Mouse (Mus musculus): Measurements from ENCODE around the gene Gck. TPM values are rescaled to one million over a fixed set of nuclear protein-coding genes. Genes with fewer than 3 reads are reported as not detected.
A peak's percentile ranks its signal among the peaks of the same experiment; 100 is the strongest.

Gene Gck
- polyA plus RNA-seq, 1 experiment from 2014 or later, result 0.44 TPM

DNA sequence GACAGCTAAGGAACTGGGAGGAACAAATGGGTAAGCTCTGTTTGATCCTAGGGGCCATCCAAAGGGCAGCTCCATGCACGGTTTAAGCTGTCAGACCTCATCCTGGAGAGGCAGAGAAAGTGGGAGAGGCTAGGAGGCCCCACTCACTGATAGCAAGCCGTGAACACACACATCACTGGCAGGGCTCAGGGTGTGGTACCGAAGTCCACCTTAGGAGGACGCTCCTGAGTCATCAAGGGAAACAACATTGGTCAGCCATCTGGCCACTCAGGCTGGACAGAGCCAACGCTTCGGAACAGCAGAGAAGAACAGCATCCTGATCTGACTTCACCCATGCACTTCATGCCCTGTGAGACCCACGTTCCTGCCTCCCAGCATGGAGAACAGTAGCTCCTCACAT, 29.2 kb upstream of the Gck start:
- WGBS, result 58% methylated on average over 7 of the region's 7 CpGs
- Histone ChIP-seq H3K4me1 (replicated peaks; ENCODE audit: control insufficient read depth, insufficient read depth, low read length) (no peaks in the 10 kb centered on the region), H3K27ac (ENCODE audit: low read depth, low read length) (no peak overlapping the region), H3K36me3 (ENCODE audit: control insufficient read depth, insufficient read depth) (no peaks in the 10 kb centered on the region; the same call in 1 of the 2 replicates), H3K9me3 (ENCODE audit: control insufficient read depth) (no peaks in the 10 kb centered on the region), H3K9ac (ENCODE audit: low read depth, low read length) (no peak overlapping the region), H3K27me3 (replicated peaks; ENCODE audit: control insufficient read depth, insufficient read depth, low read length) (no peaks in the 10 kb centered on the region), H3K4me2 (replicated peaks; ENCODE audit: low read depth) (no peak overlapping the region), H3K4me3 (ENCODE audit: low read depth, low read length) (no peak overlapping the region)
- ATAC-seq, result no peak
- peak; percentile 45; the same call in 1 of the 2 replicates for TF ChIP-seq CTCF (IDR thresholded peaks at IDR 0.05; ENCODE audit: low read depth)

DNA sequence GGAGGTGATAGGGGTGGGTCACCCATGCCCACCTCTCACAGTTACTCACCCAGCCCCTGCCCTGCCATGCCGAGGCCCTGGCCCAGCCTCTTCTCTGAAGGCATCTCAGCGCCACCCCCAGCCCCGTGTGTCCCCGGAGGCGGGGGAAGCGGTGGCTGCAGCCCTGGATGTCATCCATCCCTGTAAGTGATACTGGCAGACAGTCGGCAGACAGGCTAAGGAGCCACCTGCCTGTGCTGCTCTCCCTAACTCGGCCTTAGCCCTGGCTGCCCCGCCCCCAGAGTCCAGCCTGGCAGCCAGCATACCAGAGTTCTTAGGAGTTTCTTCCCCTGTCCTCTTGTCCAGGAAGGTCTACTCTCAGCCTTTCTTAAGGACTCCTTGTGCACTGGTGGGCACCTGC, 26.2 kb upstream of the Gck start:
- H3K27me3 ChIP-seq (replicated peaks; ENCODE audit: control insufficient read depth, insufficient read depth, low read length), result no peaks in the 10 kb centered on the region
- H3K9ac ChIP-seq (ENCODE audit: low read depth, low read length), result no peak overlapping the region
- H3K4me1 ChIP-seq (replicated peaks; ENCODE audit: control insufficient read depth, insufficient read depth, low read length), result no peaks in the 10 kb centered on the region
- no peak overlapping the region for H3K4me3 ChIP-seq (ENCODE audit: low read depth, low read length)
- ATAC-seq, result no peak
- no peak for TF ChIP-seq CTCF (IDR thresholded peaks at IDR 0.05; ENCODE audit: low read depth)
- H3K4me2 ChIP-seq (replicated peaks; ENCODE audit: low read depth), result no peak overlapping the region
- no peak overlapping the region for H3K27ac ChIP-seq (ENCODE audit: low read depth, low read length)
- WGBS, result 26% methylated on average over 9 of the region's 9 CpGs
- no peaks in the 10 kb centered on the region for H3K9me3 ChIP-seq (ENCODE audit: control insufficient read depth)
- H3K36me3 ChIP-seq (ENCODE audit: control insufficient read depth, insufficient read depth), result peaks cover 10% of the 10 kb centered on the region; the same call in 1 of the 2 replicates

DNA sequence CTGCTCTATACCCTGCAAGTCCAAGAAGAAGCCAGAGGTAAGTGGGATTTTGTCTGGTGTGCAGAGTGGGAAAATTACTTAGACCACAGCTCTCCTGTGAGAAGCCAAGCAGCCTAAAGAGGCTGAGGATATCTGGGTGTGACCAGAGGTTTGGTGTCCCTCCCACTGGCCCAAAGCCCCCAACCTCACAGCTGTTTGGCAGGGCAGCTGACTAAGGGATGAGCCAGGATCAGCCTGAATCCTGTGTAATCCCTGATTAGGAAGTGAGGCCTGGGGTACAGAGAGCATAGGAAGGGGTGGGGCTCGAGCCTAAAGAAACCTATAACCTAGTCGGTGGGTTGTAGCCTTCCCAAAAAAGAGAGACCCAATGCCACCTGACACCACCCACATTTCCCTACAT, 25.2 kb upstream of the Gck start:
- peaks cover 20% of the 10 kb centered on the region; the same call in 1 of the 2 replicates for H3K36me3 ChIP-seq (ENCODE audit: control insufficient read depth, insufficient read depth)
- H3K4me2 ChIP-seq (replicated peaks; ENCODE audit: low read depth), result no peak overlapping the region
- no peaks in the 10 kb centered on the region for H3K9me3 ChIP-seq (ENCODE audit: control insufficient read depth)
- no peak overlapping the region for H3K9ac ChIP-seq (ENCODE audit: low read depth, low read length)
- no peak for ATAC-seq
- no peaks in the 10 kb centered on the region for H3K4me1 ChIP-seq (replicated peaks; ENCODE audit: control insufficient read depth, insufficient read depth, low read length)
- H3K4me3 ChIP-seq (ENCODE audit: low read depth, low read length), result no peak overlapping the region
- H3K27me3 ChIP-seq (replicated peaks; ENCODE audit: control insufficient read depth, insufficient read depth, low read length), result no peaks in the 10 kb centered on the region
- TF ChIP-seq CTCF (IDR thresholded peaks at IDR 0.05; ENCODE audit: low read depth), result no peak
- no peak overlapping the region for H3K27ac ChIP-seq (ENCODE audit: low read depth, low read length)
- 78% methylated on average over 2 of the region's 2 CpGs for WGBS

GRCm38 (mm10) chr11:5974053-5974452, 24.2 kb upstream of the Gck start:
- no peak overlapping the region for H3K27ac ChIP-seq (ENCODE audit: low read depth, low read length)
- no peaks in the 10 kb centered on the region for H3K4me1 ChIP-seq (replicated peaks; ENCODE audit: control insufficient read depth, insufficient read depth, low read length)
- H3K36me3 ChIP-seq (ENCODE audit: control insufficient read depth, insufficient read depth), result peaks cover 28% of the 10 kb centered on the region
- 76% methylated on average over 6 of the region's 6 CpGs for WGBS
- H3K9me3 ChIP-seq (ENCODE audit: control insufficient read depth), result no peaks in the 10 kb centered on the region
- no peak for TF ChIP-seq CTCF (IDR thresholded peaks at IDR 0.05; ENCODE audit: low read depth)
- no peak overlapping the region for H3K4me3 ChIP-seq (ENCODE audit: low read depth, low read length)
- no peak overlapping the region for H3K4me2 ChIP-seq (replicated peaks; ENCODE audit: low read depth)
- no peak overlapping the region for H3K9ac ChIP-seq (ENCODE audit: low read depth, low read length)
- no peak for ATAC-seq
- H3K27me3 ChIP-seq (replicated peaks; ENCODE audit: control insufficient read depth, insufficient read depth, low read length), result no peaks in the 10 kb centered on the region

DNA sequence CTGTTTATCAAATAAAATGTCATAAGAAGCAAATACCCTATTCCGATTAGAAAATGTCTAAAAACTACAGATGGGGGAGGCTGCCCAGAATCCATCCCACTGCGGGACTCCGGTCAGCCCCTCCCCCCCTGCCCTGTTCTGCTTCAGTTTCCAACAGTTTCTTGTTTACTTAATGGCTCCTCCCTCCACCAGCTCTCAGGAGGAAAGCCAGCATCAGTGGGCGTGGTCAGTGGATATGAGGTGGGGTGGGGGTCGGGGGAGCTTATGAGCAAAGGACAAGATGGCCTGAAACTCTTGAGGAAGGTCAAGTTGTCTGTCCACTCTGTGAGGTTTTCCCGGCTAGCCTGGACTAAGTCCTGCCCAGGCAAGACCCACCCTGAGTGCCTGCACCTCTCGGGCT, 23.3 kb upstream of the Gck start:
- no peaks in the 10 kb centered on the region for H3K9me3 ChIP-seq (ENCODE audit: control insufficient read depth)
- no peaks in the 10 kb centered on the region for H3K4me1 ChIP-seq (replicated peaks; ENCODE audit: control insufficient read depth, insufficient read depth, low read length)
- ATAC-seq, result no peak
- no peak overlapping the region for H3K4me2 ChIP-seq (replicated peaks; ENCODE audit: low read depth)
- no peak overlapping the region for H3K27ac ChIP-seq (ENCODE audit: low read depth, low read length)
- H3K9ac ChIP-seq (ENCODE audit: low read depth, low read length), result no peak overlapping the region
- H3K36me3 ChIP-seq (ENCODE audit: control insufficient read depth, insufficient read depth), result peaks cover 35% of the 10 kb centered on the region
- H3K4me3 ChIP-seq (ENCODE audit: low read depth, low read length), result no peak overlapping the region
- no peaks in the 10 kb centered on the region for H3K27me3 ChIP-seq (replicated peaks; ENCODE audit: control insufficient read depth, insufficient read depth, low read length)
- whole genome bisulfite sequencing, result 31% methylated on average over 7 of the region's 7 CpGs
- no peak for TF ChIP-seq CTCF (IDR thresholded peaks at IDR 0.05; ENCODE audit: low read depth)

GRCm38 (mm10) chr11:5971202-5971601, 21.3 kb upstream of the Gck start:
- no peak overlapping the region for H3K4me3 ChIP-seq (ENCODE audit: low read depth, low read length)
- no peak overlapping the region for H3K4me2 ChIP-seq (replicated peaks; ENCODE audit: low read depth)
- no peaks in the 10 kb centered on the region for H3K4me1 ChIP-seq (replicated peaks; ENCODE audit: control insufficient read depth, insufficient read depth, low read length)
- no peak overlapping the region for H3K9ac ChIP-seq (ENCODE audit: low read depth, low read length)
- H3K9me3 ChIP-seq (ENCODE audit: control insufficient read depth), result no peaks in the 10 kb centered on the region
- WGBS, result 71% methylated on average over 7 of the region's 7 CpGs
- TF ChIP-seq CTCF (IDR thresholded peaks at IDR 0.05; ENCODE audit: low read depth), result no peak
- no peak for ATAC-seq
- no peak overlapping the region for H3K27ac ChIP-seq (ENCODE audit: low read depth, low read length)
- H3K36me3 ChIP-seq (ENCODE audit: control insufficient read depth, insufficient read depth), result peaks cover 54% of the 10 kb centered on the region
- no peaks in the 10 kb centered on the region for H3K27me3 ChIP-seq (replicated peaks; ENCODE audit: control insufficient read depth, insufficient read depth, low read length)

GRCm38 (mm10) chr11:5968223-5968622, 18.3 kb upstream of the Gck start:
- 64% methylated on average over 6 of the region's 6 CpGs for WGBS
- TF ChIP-seq CTCF (IDR thresholded peaks at IDR 0.05; ENCODE audit: low read depth), result no peak
- no peak overlapping the region for H3K27ac ChIP-seq (ENCODE audit: low read depth, low read length)

More at GRCm38 (mm10) chr11:5968223-5968622, 18.3 kb upstream of the Gck start:
- H3K4me3 ChIP-seq (ENCODE audit: low read depth, low read length), result no peak overlapping the region
- no peak overlapping the region for H3K9ac ChIP-seq (ENCODE audit: low read depth, low read length)
- no peak for ATAC-seq
- H3K9me3 ChIP-seq (ENCODE audit: control insufficient read depth), result no peaks in the 10 kb centered on the region
- H3K36me3 ChIP-seq (ENCODE audit: control insufficient read depth, insufficient read depth), result peaks cover 84% of the 10 kb centered on the region
- no peaks in the 10 kb centered on the region for H3K4me1 ChIP-seq (replicated peaks; ENCODE audit: control insufficient read depth, insufficient read depth, low read length)
- no peaks in the 10 kb centered on the region for H3K27me3 ChIP-seq (replicated peaks; ENCODE audit: control insufficient read depth, insufficient read depth, low read length)
- no peak overlapping the region for H3K4me2 ChIP-seq (replicated peaks; ENCODE audit: low read depth)

All from intestine, postnatal 0 days (tissue).